Mouse (Mus musculus): ENCODE measurements around the gene Pax3. TPM values are rescaled to one million over a fixed set of nuclear protein-coding genes. Genes with fewer than 3 reads are reported as not detected.

Pax3 gene
- polyA plus RNA-seq, 1 experiment from 2014 or later = 0.19 TPM

DNA sequence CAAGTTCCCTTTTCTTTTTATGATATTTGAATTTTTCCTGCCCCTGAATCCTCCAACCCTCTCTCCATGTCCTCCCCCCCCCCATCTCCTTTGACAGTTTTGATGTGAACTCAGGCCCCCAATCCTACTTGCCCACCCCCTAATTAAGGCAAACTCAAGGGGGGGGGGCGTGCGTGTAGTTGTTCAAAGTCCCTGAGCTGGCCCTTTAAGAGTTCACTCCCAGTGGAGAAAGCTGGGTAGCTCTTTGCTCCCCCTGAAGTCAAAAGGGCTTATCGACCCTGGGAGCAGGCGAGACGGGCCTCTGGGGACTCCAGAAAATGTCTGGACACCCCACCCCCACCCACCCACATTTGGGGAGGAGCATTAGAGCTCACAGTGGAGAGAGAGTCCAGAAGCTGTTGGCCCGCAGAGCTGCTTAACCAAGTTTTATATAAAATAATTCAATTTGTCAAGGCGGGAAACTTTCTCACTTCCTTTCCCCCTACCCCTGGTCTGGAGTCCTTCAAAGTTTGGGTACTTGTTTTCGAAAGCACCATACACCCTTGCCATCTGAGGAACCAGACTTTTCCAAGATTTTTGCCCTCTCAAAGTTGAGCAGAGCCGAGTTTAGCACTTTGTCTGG lies 1.5 kb upstream of the Pax3 start:
- no peak for ATAC-seq
- peaks cover 32% of the 10 kb centered on the region for H3K27me3 ChIP-seq
- TF ChIP-seq CTCF (IDR thresholded peaks at IDR 0.05) = no peak
- POLR2A ChIA-PET = no interaction called here
- DNase-seq (ENCODE audit: low read depth, low spot score) = no peak
- CTCF ChIA-PET = interaction anchor here (0.9 to 1.3 kb wide), 2 partner anchors 17 to 19 kb away, joined by 3 read pairs; no protein-coding TSS in a partner anchor
- in situ Hi-C loops (cut with MboI; ENCODE audit: low pct_unique_long_range_greater_than_20kb) = no loop called here

- ATAC-seq (no peak), DNase-seq (ENCODE audit: low read depth, low spot score) (no peak)
- ChIA-PET CTCF (interaction anchor here (1.1 to 1.3 kb wide), 2 partner anchors 18 to 42 kb away, joined by 3 read pairs; no protein-coding TSS in a partner anchor), POLR2A (no interaction called here)
- no peak for TF ChIP-seq CTCF (IDR thresholded peaks at IDR 0.05)
- in situ Hi-C loops (cut with MboI; ENCODE audit: low pct_unique_long_range_greater_than_20kb) = no loop called here
- peaks cover 33% of the 10 kb centered on the region for H3K27me3 ChIP-seq
Observed at GRCm38 (mm10) chr1:78197351-78198234, 659 bp upstream of the Pax3 start.

DNA sequence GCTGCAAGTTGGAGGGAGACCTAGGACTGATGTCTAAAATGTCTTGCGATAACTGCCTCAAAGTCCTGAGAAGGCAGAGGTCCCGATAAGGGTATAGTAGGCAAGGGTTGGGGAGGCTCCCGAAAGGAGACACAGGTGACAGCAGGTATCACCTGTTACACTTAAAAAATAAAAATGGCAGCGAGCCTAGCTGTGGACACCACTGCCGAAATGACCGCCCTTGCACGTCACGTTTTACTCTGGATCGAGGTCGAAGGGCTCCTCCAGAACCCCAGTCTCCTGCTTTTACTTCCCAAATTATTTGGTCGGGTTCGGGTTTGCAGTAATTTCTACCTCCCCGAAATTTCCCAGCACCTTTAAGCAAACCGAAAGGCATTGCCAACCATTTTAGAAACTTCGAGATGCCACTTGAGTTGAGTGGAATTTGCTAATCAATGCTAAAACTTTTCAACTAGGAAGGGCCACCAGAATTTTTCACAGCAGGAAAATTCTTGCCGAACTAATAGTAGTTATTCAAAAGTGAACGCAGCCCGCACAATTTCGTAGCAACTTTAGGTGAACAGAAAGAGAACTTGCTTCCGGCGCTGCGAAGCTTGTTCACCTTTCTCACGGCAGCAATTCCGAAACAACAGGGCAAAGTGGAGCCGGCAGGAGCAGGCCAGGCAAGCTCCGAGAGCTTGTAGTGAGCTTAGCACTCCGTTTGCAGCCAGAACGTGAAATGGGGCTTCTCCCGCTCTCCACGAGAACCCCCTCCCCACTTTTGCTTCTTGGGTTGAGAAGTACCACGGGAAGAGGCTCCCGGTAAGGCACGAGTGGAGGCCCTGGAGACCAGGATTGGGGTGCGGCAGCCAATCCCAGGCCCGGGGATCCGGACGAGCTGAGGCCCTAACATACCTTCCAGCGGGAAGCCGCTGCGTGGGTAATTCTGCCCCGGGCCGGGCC lies 892 bp downstream of the Pax3 start:
- ChIA-PET CTCF (no interaction called here), POLR2A (no interaction called here)
- ATAC-seq = no peak
- peaks cover 32% of the 10 kb centered on the region for H3K27me3 ChIP-seq
- no peak for TF ChIP-seq CTCF (IDR thresholded peaks at IDR 0.05)
- DNase-seq (ENCODE audit: low read depth, low spot score) = no peak
- in situ Hi-C loops (cut with MboI; ENCODE audit: low pct_unique_long_range_greater_than_20kb) = no loop called here

- no peak for ATAC-seq
- no peak for TF ChIP-seq CTCF (IDR thresholded peaks at IDR 0.05)
- H3K27me3 ChIP-seq = peaks cover 25% of the 10 kb centered on the region
- in situ Hi-C loops (cut with MboI; ENCODE audit: low pct_unique_long_range_greater_than_20kb) = no loop called here
- ChIA-PET CTCF (no interaction called here), POLR2A (no interaction called here)
- DNase-seq (ENCODE audit: low read depth, low spot score) = no peak
Observed at GRCm38 (mm10) chr1:78195145-78195544, 1.8 kb downstream of the Pax3 start.

- H3K27me3 ChIP-seq = peaks cover 31% of the 10 kb centered on the region
- in situ Hi-C loops (cut with MboI; ENCODE audit: low pct_unique_long_range_greater_than_20kb) = no loop called here
- POLR2A ChIA-PET = no interaction called here
- DNase-seq (ENCODE audit: low read depth, low spot score) (no peak), ATAC-seq (no peak)
- CTCF ChIA-PET = no interaction called here
- TF ChIP-seq CTCF (IDR thresholded peaks at IDR 0.05) = no peak
Observed at GRCm38 (mm10) chr1:78194381-78195047, 2.4 kb downstream of the Pax3 start.

GRCm38 (mm10) chr1:78193465-78193991 lies 3.4 kb downstream of the Pax3 start:
- DNase-seq (ENCODE audit: low read depth, low spot score) (no peak), ATAC-seq (no peak)
- in situ Hi-C loops (cut with MboI; ENCODE audit: low pct_unique_long_range_greater_than_20kb) = no loop called here
- TF ChIP-seq CTCF (IDR thresholded peaks at IDR 0.05) = no peak
- H3K27me3 ChIP-seq = peaks cover 32% of the 10 kb centered on the region
- ChIA-PET CTCF (no interaction called here), POLR2A (no interaction called here)

- DNase-seq (ENCODE audit: low read depth, low spot score) (no peak), ATAC-seq (no peak)
- H3K27me3 ChIP-seq = peaks cover 35% of the 10 kb centered on the region
- ChIA-PET POLR2A (no interaction called here), CTCF (no interaction called here)
- TF ChIP-seq CTCF (IDR thresholded peaks at IDR 0.05) = no peak
- in situ Hi-C loops (cut with MboI; ENCODE audit: low pct_unique_long_range_greater_than_20kb) = no loop called here
Observed at GRCm38 (mm10) chr1:78192746-78193464, 4.0 kb downstream of the Pax3 start.

- no peak for TF ChIP-seq CTCF (IDR thresholded peaks at IDR 0.05)
- DNase-seq (ENCODE audit: low read depth, low spot score) = no peak
- ATAC-seq = no peak
- in situ Hi-C loops (cut with MboI; ENCODE audit: low pct_unique_long_range_greater_than_20kb) = no loop called here
- ChIA-PET POLR2A (interaction anchor here (0.5 kb wide), 1 partner anchor 45 kb away, joined by 4 read pairs; no protein-coding TSS in a partner anchor), CTCF (no interaction called here)
- peaks cover 40% of the 10 kb centered on the region for H3K27me3 ChIP-seq
Observed at GRCm38 (mm10) chr1:78192217-78192735, 4.7 kb downstream of the Pax3 start.

GRCm38 (mm10) chr1:78191761-78192160 lies 5.2 kb downstream of the Pax3 start:
- TF ChIP-seq CTCF (IDR thresholded peaks at IDR 0.05) = no peak
- DNase-seq (ENCODE audit: low read depth, low spot score) (no peak), ATAC-seq (no peak)
- POLR2A ChIA-PET = interaction anchor here (0.5 kb wide), 1 partner anchor 44 kb away, joined by 4 read pairs; no protein-coding TSS in a partner anchor
- peaks cover 37% of the 10 kb centered on the region for H3K27me3 ChIP-seq
- in situ Hi-C loops (cut with MboI; ENCODE audit: low pct_unique_long_range_greater_than_20kb) = no loop called here
- CTCF ChIA-PET = no interaction called here
